Mouse (Mus musculus): ENCODE measurements around the gene Ugt3a2. TPM values are rescaled to one million over a fixed set of nuclear protein-coding genes. Genes with fewer than 3 reads are reported as not detected.

Ugt3a2 gene
- polyA plus RNA-seq (2015; fragmentation: Nextera tagmentation; extraction: Ambion mirVana): not detected in 2 replicates

DNA sequence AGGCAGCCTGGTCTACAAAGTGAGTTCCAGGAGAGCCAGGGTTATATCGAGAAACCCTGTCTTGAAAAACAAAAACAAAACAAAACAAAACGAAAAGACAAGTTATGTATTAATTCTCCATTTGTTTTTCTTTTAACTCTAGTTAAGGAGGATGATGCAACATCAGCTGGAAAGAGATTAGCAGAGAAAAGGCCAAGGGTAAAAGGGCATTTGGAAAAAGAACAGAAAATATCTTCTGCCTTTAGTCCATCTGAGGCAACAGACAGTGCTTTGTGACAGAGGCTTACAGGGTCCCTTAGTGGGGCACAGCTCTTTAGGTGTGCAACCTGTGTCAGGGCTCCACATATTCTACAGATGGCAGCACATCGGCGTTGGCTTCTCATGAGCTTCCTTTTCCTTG, at the start of gene Ugt3a2:
Gene Ugt3a2, plus strand, starts transcription at position 210 of the 400 bp plus-strand sequence.
- no peak for ATAC-seq
- no peak within 1 kb of the TSS for H3K9ac ChIP-seq (ENCODE audit: low read depth, low read length)
- H3K27ac ChIP-seq (ENCODE audit: low read length): no peak within 1 kb of the TSS
- H3K4me2 ChIP-seq (ENCODE audit: low read length): no peak within 1 kb of the TSS
- no peaks in the 10 kb centered on the region for H3K9me3 ChIP-seq (replicated peaks; ENCODE audit: control insufficient read depth, low read length, poor library complexity, severe bottlenecking)
- no peak within 1 kb of the TSS for H3K4me3 ChIP-seq (ENCODE audit: low read depth, low read length)
- no peaks in the 10 kb centered on the region for H3K27me3 ChIP-seq (ENCODE audit: control insufficient read depth, insufficient read depth, low read depth, low read length)
- no peaks in the 10 kb centered on the region for H3K4me1 ChIP-seq (ENCODE audit: control insufficient read depth, insufficient read depth, low read length)
- no peaks in the 10 kb centered on the region for H3K36me3 ChIP-seq (ENCODE audit: control insufficient read depth, insufficient read depth, low read length)
- WGBS: 91% methylated on average over 4 of the region's 4 CpGs

DNA sequence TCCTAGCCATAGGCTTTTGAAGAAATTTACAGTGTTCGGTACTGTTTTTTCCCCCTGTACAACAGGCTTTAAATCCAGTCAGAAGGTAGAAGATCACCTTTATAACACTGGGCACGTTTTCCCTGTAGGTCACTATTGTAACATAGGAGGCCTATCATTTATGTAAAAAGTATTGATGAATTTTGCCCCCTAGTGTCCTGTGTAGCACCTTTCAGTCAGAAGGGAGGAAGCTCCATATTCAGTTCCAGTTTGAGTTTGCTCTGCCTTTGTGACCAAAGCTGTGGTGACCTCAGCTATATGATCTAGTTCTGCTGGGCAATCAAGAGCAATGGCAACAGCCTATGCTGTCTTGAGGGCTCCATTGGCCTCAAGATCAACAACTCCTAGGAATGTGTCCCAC, 45.7 kb upstream of the Ugt3a2 start:
- no peak for ATAC-seq
- no peaks in the 10 kb centered on the region for H3K36me3 ChIP-seq (ENCODE audit: control insufficient read depth, insufficient read depth, low read length)
- no peaks in the 10 kb centered on the region for H3K4me1 ChIP-seq (ENCODE audit: control insufficient read depth, insufficient read depth, low read length)
- WGBS: 71% methylated on average over 2 of the region's 2 CpGs
- H3K9me3 ChIP-seq (replicated peaks; ENCODE audit: control insufficient read depth, low read length, poor library complexity, severe bottlenecking): no peaks in the 10 kb centered on the region
- no peak overlapping the region for H3K9ac ChIP-seq (ENCODE audit: low read depth, low read length)
- no peak overlapping the region for H3K27ac ChIP-seq (ENCODE audit: low read length)
- H3K4me2 ChIP-seq (ENCODE audit: low read length): no peak overlapping the region
- no peak overlapping the region for H3K4me3 ChIP-seq (ENCODE audit: low read depth, low read length)
- H3K27me3 ChIP-seq (ENCODE audit: control insufficient read depth, insufficient read depth, low read depth, low read length): no peaks in the 10 kb centered on the region

DNA sequence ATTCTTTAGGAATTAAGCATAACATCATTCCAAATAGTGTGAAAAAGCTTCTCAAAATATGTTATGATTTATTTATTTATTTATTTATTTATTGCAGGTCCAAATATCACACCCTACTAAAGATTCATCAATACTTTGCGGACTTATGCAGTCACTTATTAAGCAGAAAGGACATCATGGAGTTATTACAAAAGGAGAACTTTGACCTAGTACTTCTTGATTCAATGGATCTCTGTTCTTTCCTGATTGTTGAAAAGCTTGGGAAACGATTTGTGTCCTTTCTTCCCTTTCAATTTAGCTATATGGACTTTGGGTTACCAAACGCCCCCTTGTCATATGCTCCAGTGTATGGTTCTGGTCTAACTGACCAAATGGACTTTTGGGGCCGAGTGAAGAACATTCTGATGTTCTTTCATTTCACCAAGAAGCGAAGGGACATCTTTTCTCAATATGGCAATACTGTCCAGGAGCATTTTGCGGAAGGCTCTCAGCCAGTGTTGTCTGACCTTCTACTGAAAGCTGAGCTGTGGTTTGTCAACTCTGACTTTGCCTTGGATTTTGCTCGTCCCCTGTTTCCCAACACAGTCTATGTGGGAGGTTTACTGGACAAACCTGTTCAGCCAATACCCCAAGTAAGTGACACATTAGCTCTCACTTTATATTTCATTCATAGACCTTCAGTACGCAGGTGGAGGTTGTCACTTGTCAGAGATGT, 29.2 kb upstream of the Ugt3a2 start:
- Histone ChIP-seq H3K9me3 (replicated peaks; ENCODE audit: control insufficient read depth, low read length, poor library complexity, severe bottlenecking) (no peaks in the 10 kb centered on the region), H3K9ac (ENCODE audit: low read depth, low read length) (no peak overlapping the region), H3K4me2 (ENCODE audit: low read length) (no peak overlapping the region), H3K4me3 (ENCODE audit: low read depth, low read length) (no peak overlapping the region), H3K27me3 (ENCODE audit: control insufficient read depth, insufficient read depth, low read depth, low read length) (no peaks in the 10 kb centered on the region), H3K27ac (ENCODE audit: low read length) (no peak overlapping the region), H3K36me3 (ENCODE audit: control insufficient read depth, insufficient read depth, low read length) (no peaks in the 10 kb centered on the region), H3K4me1 (ENCODE audit: control insufficient read depth, insufficient read depth, low read length) (no peaks in the 10 kb centered on the region)
- no peak for ATAC-seq
- 86% methylated on average over 8 of the region's 8 CpGs for WGBS

DNA sequence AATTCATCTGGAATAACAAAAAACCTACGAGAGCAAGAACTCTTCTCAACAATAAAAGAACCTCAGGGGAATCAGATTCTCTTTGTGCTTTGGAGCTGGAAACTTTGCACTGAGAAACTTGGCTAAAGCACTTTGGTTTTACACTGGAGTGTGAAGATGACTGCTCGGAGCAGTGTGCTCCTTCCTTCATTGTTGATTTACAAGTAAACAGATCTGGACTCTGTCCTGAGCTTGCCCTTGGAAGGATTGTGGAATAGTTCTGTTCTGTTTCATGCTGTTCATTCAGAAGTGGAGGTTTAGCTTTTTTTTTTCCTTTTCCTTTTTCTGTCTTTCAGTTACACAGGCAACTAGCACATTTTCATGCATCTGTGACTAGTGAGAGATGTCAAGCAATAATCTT, 754 bp upstream of the Ugt3a2 start:
- Histone ChIP-seq H3K9ac (ENCODE audit: low read depth, low read length) (no peak overlapping the region), H3K4me2 (ENCODE audit: low read length) (no peak overlapping the region), H3K4me1 (ENCODE audit: control insufficient read depth, insufficient read depth, low read length) (no peaks in the 10 kb centered on the region), H3K27ac (ENCODE audit: low read length) (no peak overlapping the region), H3K27me3 (ENCODE audit: control insufficient read depth, insufficient read depth, low read depth, low read length) (no peaks in the 10 kb centered on the region), H3K36me3 (ENCODE audit: control insufficient read depth, insufficient read depth, low read length) (no peaks in the 10 kb centered on the region), H3K9me3 (replicated peaks; ENCODE audit: control insufficient read depth, low read length, poor library complexity, severe bottlenecking) (no peaks in the 10 kb centered on the region), H3K4me3 (ENCODE audit: low read depth, low read length) (no peak overlapping the region)
- no peak for ATAC-seq
- 77% methylated on average over 2 of the region's 2 CpGs for WGBS

DNA sequence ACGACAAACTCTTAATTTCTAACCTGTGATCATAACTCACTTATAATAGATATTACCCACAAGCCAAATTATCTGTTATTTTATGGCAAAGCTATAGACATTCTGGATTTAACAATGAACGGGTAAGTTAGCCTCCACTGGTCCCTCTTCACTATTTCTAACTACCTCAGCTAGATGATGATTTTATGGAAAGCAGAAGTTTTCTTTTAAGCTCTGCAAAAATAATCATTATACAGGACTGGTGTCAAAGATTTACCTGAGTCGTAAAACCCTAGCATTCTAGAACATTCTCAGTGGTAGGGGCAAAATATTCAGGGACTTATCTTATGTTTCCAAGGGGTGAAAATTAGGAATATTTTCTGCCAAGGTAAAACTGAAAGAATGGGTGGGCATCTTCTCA, 1.3 kb downstream of the Ugt3a2 start:
- H3K4me1 ChIP-seq (ENCODE audit: control insufficient read depth, insufficient read depth, low read length): no peaks in the 10 kb centered on the region
- H3K27me3 ChIP-seq (ENCODE audit: control insufficient read depth, insufficient read depth, low read depth, low read length): no peaks in the 10 kb centered on the region
- H3K9me3 ChIP-seq (replicated peaks; ENCODE audit: control insufficient read depth, low read length, poor library complexity, severe bottlenecking): no peaks in the 10 kb centered on the region
- no peak overlapping the region for H3K27ac ChIP-seq (ENCODE audit: low read length)
- WGBS: 88% methylated on average over 3 of the region's 3 CpGs
- H3K9ac ChIP-seq (ENCODE audit: low read depth, low read length): no peak overlapping the region
- no peak overlapping the region for H3K4me2 ChIP-seq (ENCODE audit: low read length)
- H3K36me3 ChIP-seq (ENCODE audit: control insufficient read depth, insufficient read depth, low read length): no peaks in the 10 kb centered on the region
- ATAC-seq: no peak
- H3K4me3 ChIP-seq (ENCODE audit: low read depth, low read length): no peak overlapping the region

DNA sequence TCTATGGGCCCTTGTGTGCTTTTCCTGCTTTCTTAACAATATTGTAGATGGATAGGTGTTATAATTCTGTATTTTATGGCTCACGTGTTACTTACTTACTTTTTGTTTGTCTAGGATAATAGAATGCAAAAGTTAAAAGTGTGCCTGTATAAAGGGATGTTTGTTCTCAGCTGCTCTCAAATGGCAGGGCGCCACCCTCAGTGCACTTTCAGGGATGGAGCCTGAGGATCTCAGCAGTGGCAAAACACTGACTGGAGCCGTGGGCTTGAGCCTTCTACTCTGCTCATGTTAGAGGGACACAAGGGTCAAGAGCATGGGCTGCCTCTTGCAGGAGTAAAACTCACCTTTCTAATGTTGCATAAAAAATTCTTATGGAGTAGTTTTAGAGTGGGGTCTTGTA, 1.7 kb downstream of the Ugt3a2 start:
- H3K4me1 ChIP-seq (ENCODE audit: control insufficient read depth, insufficient read depth, low read length): no peaks in the 10 kb centered on the region
- no peak overlapping the region for H3K4me3 ChIP-seq (ENCODE audit: low read depth, low read length)
- WGBS: 75% methylated on average over 3 of the region's 3 CpGs
- H3K9me3 ChIP-seq (replicated peaks; ENCODE audit: control insufficient read depth, low read length, poor library complexity, severe bottlenecking): no peaks in the 10 kb centered on the region
- no peak overlapping the region for H3K27ac ChIP-seq (ENCODE audit: low read length)
- no peak for ATAC-seq
- no peaks in the 10 kb centered on the region for H3K36me3 ChIP-seq (ENCODE audit: control insufficient read depth, insufficient read depth, low read length)
- no peaks in the 10 kb centered on the region for H3K27me3 ChIP-seq (ENCODE audit: control insufficient read depth, insufficient read depth, low read depth, low read length)
- no peak overlapping the region for H3K9ac ChIP-seq (ENCODE audit: low read depth, low read length)
- no peak overlapping the region for H3K4me2 ChIP-seq (ENCODE audit: low read length)

DNA sequence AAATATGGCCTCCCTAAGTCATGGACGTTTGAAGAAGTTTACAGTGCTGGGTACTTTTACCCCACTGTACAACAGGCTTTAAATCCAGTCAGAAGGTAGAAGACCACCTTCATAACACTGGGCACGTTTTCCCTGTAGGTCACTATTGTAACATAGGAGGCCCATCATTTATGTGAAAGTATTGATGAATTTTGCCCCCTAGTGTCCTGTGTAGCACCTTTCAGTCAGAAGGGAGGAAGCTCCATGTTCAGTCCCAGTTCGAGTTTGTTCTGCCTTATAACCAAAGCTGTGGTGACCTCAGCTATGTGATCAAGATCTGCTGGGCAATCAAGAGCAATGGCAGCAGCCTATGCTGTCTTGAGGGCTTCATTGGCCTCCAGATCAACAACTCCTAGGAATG, 13.4 kb downstream of the Ugt3a2 start:
- WGBS: 51% methylated on average over 3 of the region's 3 CpGs
- no peak overlapping the region for H3K4me2 ChIP-seq (ENCODE audit: low read length)
- H3K36me3 ChIP-seq (ENCODE audit: control insufficient read depth, insufficient read depth, low read length): no peaks in the 10 kb centered on the region
- no peaks in the 10 kb centered on the region for H3K27me3 ChIP-seq (ENCODE audit: control insufficient read depth, insufficient read depth, low read depth, low read length)
- H3K4me1 ChIP-seq (ENCODE audit: control insufficient read depth, insufficient read depth, low read length): no peaks in the 10 kb centered on the region
- no peak overlapping the region for H3K27ac ChIP-seq (ENCODE audit: low read length)
- H3K9ac ChIP-seq (ENCODE audit: low read depth, low read length): no peak overlapping the region
- H3K9me3 ChIP-seq (replicated peaks; ENCODE audit: control insufficient read depth, low read length, poor library complexity, severe bottlenecking): no peaks in the 10 kb centered on the region
- ATAC-seq: no peak
- no peak overlapping the region for H3K4me3 ChIP-seq (ENCODE audit: low read depth, low read length)

DNA sequence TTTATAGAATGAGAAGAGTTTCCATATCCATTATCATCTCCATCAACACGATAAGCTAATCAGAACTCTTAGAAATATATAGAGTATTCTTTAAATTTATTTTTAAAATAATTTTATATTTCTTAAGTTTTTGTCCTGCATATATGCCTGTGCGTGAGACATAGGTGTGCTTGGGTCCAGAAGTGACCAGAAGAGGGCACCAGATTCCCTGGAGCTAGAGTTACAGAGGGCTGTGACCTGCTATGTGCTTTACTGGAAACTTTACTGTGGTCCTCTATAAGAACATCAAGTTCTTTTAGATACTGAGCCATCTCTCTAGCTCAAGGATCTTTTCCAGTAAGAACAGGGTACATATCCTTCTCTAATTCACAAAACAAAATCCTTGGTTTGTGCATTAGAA, 27.5 kb downstream of the Ugt3a2 start:
- Histone ChIP-seq H3K9ac (ENCODE audit: low read depth, low read length) (no peak overlapping the region), H3K36me3 (ENCODE audit: control insufficient read depth, insufficient read depth, low read length) (no peaks in the 10 kb centered on the region), H3K4me1 (ENCODE audit: control insufficient read depth, insufficient read depth, low read length) (no peaks in the 10 kb centered on the region), H3K27ac (ENCODE audit: low read length) (no peak overlapping the region), H3K4me3 (ENCODE audit: low read depth, low read length) (no peak overlapping the region), H3K4me2 (ENCODE audit: low read length) (no peak overlapping the region), H3K9me3 (replicated peaks; ENCODE audit: control insufficient read depth, low read length, poor library complexity, severe bottlenecking) (no peaks in the 10 kb centered on the region), H3K27me3 (ENCODE audit: control insufficient read depth, insufficient read depth, low read depth, low read length) (no peaks in the 10 kb centered on the region)
- 72% methylated on average over 2 of the region's 2 CpGs for WGBS
- ATAC-seq: no peak

DNA sequence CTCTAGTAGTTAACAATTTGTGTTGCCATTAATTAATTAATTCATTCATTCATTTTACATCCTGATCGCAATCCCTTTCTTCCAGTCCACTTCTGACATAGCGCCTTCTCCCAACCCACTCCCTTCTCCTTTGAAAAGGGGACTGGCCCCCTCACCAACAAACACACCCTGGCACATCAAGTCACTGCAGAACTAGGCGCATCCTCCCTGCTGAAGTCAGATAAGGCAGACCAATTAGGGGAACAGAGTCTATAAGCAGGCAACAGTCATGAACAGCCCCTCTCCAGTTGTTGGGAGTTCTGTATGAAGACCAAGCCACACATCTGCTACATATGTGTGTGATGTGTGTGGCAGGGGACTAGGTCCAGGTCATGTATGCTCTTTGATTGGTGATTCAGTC, 33.4 kb downstream of the Ugt3a2 start:
- no peak overlapping the region for H3K4me2 ChIP-seq (ENCODE audit: low read length)
- no peak overlapping the region for H3K4me3 ChIP-seq (ENCODE audit: low read depth, low read length)
- no peaks in the 10 kb centered on the region for H3K36me3 ChIP-seq (ENCODE audit: control insufficient read depth, insufficient read depth, low read length)
- no peaks in the 10 kb centered on the region for H3K4me1 ChIP-seq (ENCODE audit: control insufficient read depth, insufficient read depth, low read length)
- H3K9ac ChIP-seq (ENCODE audit: low read depth, low read length): no peak overlapping the region
- no peaks in the 10 kb centered on the region for H3K27me3 ChIP-seq (ENCODE audit: control insufficient read depth, insufficient read depth, low read depth, low read length)
- no peaks in the 10 kb centered on the region for H3K9me3 ChIP-seq (replicated peaks; ENCODE audit: control insufficient read depth, low read length, poor library complexity, severe bottlenecking)
- ATAC-seq: no peak
- H3K27ac ChIP-seq (ENCODE audit: low read length): no peak overlapping the region
- WGBS: 92% methylated on average over 3 of the region's 3 CpGs
